Mouse (Mus musculus): ENCODE data around the gene Rtcb.

The Rtcb gene

DNA sequence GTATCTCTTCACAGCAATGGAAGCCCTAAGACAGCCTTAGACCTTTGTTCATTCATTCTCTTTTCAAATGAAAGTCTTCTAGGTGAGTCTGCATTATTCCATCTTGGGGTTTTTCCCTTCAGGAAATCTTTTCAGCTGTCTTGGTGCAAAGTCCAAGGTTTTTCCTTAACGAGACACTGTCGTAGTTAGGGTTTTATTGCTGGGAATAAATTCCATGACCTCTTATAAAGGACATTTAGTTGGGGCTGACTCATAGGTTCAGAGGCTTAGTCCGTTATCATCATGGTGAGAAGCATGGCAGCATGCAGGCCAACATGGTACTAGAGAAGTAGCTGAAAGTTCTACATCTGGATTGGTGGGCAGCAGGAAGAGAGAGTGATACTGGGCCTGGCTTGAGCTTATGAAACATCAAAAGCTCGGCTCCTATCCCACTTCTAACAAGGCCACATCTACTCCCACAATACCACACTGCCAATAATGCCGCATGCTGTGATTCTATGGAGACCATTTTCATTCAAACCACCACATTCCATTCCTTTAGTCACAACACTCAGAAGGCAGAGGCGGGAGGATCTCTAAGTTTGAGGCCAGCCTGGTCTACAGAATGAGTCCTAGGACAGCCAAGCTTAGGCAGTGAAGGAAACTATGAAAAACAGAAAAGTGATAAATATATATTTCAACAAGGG is 21.2 kb downstream of the Rtcb start:
- no peak for DNase-seq (ENCODE audit: low read depth, low spot score)

DNA sequence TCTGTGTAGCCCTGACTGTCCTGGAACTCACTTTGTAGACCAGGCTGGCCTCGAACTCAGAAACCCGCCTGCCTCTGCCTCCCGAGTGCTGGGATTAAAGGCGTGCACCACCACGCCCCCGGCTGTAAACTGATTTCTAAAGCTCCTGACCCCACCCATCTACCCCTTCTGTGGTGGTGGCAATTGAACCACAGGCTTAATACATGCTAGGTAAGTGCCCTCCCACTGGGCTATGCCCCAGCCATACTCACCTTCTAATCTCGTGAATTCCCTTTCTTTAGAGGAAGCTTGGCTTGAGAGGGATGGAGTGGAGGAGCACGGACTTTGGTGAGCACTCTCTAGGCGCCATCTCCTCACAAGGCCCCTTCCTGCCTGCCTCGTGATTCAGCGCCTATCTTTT is 27.7 kb downstream of the Rtcb start:
- no peak for DNase-seq (ENCODE audit: low read depth, low spot score)

DNA sequence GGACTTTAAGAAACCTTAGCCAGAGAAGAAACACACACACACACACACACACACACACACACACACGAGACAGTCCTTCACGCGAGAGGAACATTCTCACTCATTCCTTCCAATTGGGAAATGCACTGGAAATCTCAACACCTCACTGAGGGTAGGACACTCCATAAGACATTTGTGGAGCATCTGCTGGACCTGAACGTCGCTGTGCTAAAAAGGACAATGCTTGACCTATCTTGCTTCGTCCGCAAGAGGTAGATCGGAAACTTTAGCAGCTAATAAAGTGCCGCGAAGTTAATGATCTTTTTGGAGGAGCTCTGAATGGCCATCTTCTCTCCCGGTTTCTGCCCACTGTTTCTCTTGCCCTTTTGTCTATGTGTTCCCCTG is 28.4 kb downstream of the Rtcb start:
- no peak for DNase-seq (ENCODE audit: low read depth, low spot score)

DNA sequence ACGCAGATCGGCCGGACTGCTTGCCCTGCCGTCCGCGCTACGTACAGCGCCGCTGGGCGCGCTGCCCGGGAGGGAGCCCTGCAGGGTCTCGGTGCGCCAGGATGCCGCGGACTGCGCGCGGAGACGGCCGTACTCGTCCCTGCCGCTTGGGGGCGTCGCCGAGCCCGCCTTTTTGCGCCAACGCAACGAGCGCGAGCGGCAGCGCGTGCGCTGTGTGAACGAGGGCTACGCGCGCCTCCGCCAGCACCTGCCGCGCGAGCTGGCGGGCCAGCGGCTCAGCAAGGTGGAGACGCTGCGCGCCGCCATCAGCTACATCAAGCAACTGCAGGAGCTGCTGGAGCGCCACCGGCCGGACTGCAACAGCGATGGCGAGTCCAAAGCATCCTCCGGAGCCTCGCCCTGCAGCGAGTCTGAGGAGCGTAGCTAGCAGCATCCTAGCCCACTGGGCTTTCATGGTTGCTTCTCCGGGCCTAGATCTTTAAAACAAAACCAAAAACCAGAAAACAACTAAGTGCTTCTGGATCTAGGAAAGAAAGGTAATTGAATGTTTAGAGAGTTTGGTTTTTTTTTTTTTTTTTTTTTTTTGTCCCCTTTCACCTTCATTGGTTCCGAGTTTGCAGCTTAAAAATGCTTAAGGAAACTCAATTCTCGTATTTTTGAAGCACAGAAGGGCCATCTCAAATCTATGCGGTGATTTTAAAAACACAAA is 29.0 kb downstream of the Rtcb start:
- DNase-seq (ENCODE audit: low read depth, low spot score), result no peak

DNA sequence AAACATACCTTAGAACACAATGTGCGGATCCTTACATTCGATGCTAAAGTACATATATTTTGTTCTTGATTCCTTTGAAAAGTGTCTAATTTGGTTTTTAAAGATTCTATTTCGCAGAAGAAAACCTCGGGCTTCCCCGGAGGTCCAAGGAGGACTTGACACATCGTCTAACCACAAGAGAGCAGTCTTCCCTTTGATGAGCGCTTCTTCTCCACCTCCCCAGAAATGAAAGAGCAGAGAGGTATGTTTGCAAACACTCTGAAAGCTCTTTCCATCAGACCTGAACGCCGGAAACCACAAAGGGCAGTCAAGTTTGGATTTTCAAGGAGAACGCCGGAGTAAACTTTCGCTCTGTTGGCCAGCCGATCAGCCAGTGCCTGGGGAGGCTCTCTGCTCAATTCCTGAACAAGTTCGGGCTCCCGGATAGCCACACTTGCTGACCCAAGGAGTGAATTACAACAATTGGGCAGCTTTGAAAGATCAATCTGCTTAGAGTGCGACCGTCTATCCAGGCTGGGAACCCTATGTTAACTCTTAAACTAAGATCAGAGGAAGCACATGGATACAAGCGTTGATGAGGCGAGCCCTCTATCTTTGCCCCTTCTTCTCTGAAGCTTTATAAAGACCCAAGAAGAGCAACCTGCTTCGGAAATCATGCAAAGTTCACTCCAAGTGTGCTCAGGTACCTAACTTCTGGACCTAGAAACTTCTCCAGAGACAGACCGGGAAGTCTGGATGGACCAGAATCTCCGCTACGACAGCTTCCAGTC is 29.8 kb downstream of the Rtcb start, which contains the start of gene Ascl4:
TSS of gene Ascl4 (plus strand) at position 6 of the 770 bp plus-strand sequence.
- DNase-seq (ENCODE audit: low read depth, low spot score), result no peak

DNA sequence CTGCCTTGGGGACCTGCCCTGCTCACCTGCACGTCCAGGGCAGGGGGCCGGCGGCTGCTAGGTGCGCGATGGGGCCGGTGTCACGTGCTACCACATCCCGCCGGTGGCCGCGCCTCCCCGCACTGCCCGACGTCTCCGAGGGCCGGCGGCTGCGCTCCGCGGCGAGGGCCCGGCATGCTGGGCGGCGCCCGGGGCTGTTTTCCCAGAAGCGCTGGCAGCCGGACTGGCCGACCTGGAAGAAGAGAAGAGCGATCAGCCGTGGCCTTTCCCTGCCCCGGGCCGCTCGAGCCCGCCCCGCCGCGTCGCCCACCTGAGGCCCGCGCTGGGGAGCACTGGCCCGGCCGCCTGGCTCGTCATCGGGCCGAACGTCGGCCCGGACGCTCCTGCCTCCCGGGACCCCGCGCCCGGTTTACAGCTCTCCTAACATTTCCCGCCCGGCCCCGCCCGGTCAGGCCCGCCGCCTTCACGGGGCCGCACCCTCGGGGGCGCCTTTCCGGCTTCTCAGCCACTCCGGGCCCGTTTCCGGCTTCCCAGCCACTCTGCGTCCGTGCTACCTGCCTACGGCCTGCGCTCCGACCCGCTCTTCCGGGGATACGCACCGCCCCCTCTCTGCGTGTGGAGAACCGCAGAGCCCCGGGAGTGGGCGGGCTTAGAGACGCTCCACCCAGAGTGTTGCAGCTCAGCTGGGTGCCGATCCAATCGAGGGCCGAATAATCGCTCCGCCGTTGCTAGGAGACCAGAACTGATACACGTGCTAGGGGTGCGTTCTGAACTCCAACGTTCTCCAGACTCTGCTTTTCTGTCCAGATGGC is 40.9 kb downstream of the Rtcb start, which contains the start of gene Prdm4:
TSS of gene Prdm4 (minus strand) at position 645 of the 812 bp plus-strand sequence.
- DNase-seq (ENCODE audit: low read depth, low spot score), result peak; percentile 93

Measured in c-Kit-negative CD71-positive TER-119-positive erythroid progenitor cells, embryonic 14.5 days (primary cell).